Mouse (Mus musculus) mouse trophoblast stem cell (cell line): Measurements from ENCODE around the gene Vmn2r28.
"Not testable (repeated sequence)": the region's sequence is repeated elsewhere in the genome, so short reads cannot be mapped to it uniquely, and the experiment has no call there.

Experiments used
- in situ Hi-C, 2 experiments: fragments of 300-500 bp; cut with MseI, MboI; formaldehyde crosslinking; loops; 2 replicates in 1 of 2; 3 replicates in 1 of 2; pipeline ENCODE4 v1.15.1; 2025

Vmn2r28 gene

GRCm38 (mm10) chr7:5493856-5494255 lies at the start of gene Vmn2r28:
TSS of gene Vmn2r28 (minus strand) at chr7:5493956.
- in situ Hi-C loops, result not testable (repeated sequence)

GRCm38 (mm10) chr7:5540770-5541436 lies 47.1 kb upstream of the Vmn2r28 start:
- in situ Hi-C loops, result not testable (repeated sequence)

GRCm38 (mm10) chr7:5456674-5457073 lies 37.1 kb downstream of the Vmn2r28 start, which contains the start of gene Vmn1r59:
TSS of gene Vmn1r59 (minus strand) at chr7:5456774.
- in situ Hi-C loops, result loop anchor here (5.0 to 10.0 kb wide), 2 partner anchors 239 to 242 kb away; partner anchors contain the start of gene Vmn1r57 (in 2 of the 2)

GRCm38 (mm10) chr7:5454011-5454410 lies 39.7 kb downstream of the Vmn2r28 start:
- in situ Hi-C loops, result loop anchor here in 1 of 2 experiments (10.0 kb wide), 1 partner anchor 239 kb away; the partner anchor contains the start of gene Vmn1r57

- in situ Hi-C loops, result no loop called here
These were observed 45.1 kb downstream of the Vmn2r28 start for GRCm38 (mm10) chr7:5448627-5449026.
